31 mouse cellular contexts compared by ENCODE assay signal in genomic region chr1:21602567-21602966, GRCm38 (mm10).
"Had no signal": no experiment of that assay in that cellular context is flagged by ENCODE, and none has a peak within 500 bp of the region (broad histone marks: within the 10 kb centered on the region; RNA-seq: fewer than 3 reads in every experiment).

No protein-coding gene starts in this region.

- H3K27ac ChIP-seq: limb, embryonic 10.5 days; limb, embryonic 12.5 days; limb, embryonic 13.5 days; limb, embryonic 15.5 days; liver, embryonic 12.5 days; liver, embryonic 13.5 days; liver, embryonic 14.5 days; liver, embryonic 15.5 days; lung, embryonic 15.5 days; macrophage; midbrain, embryonic 10.5 days; midbrain, embryonic 12.5 days; midbrain, embryonic 13.5 days; midbrain, embryonic 15.5 days had no signal

- H3K9me3 ChIP-seq: limb, embryonic 10.5 days; limb, embryonic 12.5 days; limb, embryonic 13.5 days; limb, embryonic 15.5 days; liver, embryonic 12.5 days; liver, embryonic 13.5 days; liver, embryonic 15.5 days; lung, embryonic 15.5 days; megakaryocyte, embryonic 14.5 days; midbrain, embryonic 10.5 days; midbrain, embryonic 12.5 days; midbrain, embryonic 13.5 days; midbrain, embryonic 15.5 days had no signal

- ATAC-seq: liver, embryonic 12.5 days; liver, postnatal 0 days; lung, postnatal 0 days; midbrain, embryonic 13.5 days; midbrain, embryonic 15.5 days; midbrain, embryonic 16.5 days had no signal

- H3K4me1 ChIP-seq: limb, embryonic 10.5 days; limb, embryonic 12.5 days; limb, embryonic 13.5 days; limb, embryonic 15.5 days; liver, embryonic 12.5 days; liver, embryonic 13.5 days; liver, embryonic 15.5 days; lung, embryonic 15.5 days; megakaryocyte, embryonic 14.5 days; midbrain, embryonic 10.5 days; midbrain, embryonic 12.5 days; midbrain, embryonic 13.5 days; midbrain, embryonic 15.5 days had no signal

- H3K4me2 ChIP-seq: limb, embryonic 12.5 days; limb, embryonic 13.5 days; limb, embryonic 15.5 days; liver, embryonic 11.5 days; liver, embryonic 12.5 days; liver, embryonic 13.5 days; liver, embryonic 15.5 days; lung, embryonic 14.5 days; lung, embryonic 15.5 days; midbrain, embryonic 11.5 days; midbrain, embryonic 12.5 days; midbrain, embryonic 13.5 days; midbrain, embryonic 15.5 days had no signal

- H3K9ac ChIP-seq: limb, embryonic 12.5 days; limb, embryonic 13.5 days; limb, embryonic 15.5 days; liver, embryonic 12.5 days; liver, embryonic 13.5 days; liver, embryonic 14.5 days; liver, embryonic 15.5 days; liver, postnatal 0 days; lung, embryonic 14.5 days; lung, embryonic 15.5 days; midbrain, embryonic 12.5 days; midbrain, embryonic 13.5 days; midbrain, embryonic 15.5 days had no signal

- H3K27me3 ChIP-seq: limb, embryonic 12.5 days; limb, embryonic 13.5 days; limb, embryonic 15.5 days; liver, embryonic 12.5 days; liver, embryonic 13.5 days; liver, embryonic 15.5 days; lung, embryonic 15.5 days; megakaryocyte, embryonic 14.5 days; midbrain, embryonic 12.5 days; midbrain, embryonic 13.5 days; midbrain, embryonic 15.5 days had no signal

- H3K36me3 ChIP-seq: limb, embryonic 10.5 days; limb, embryonic 12.5 days; limb, embryonic 13.5 days; limb, embryonic 15.5 days; liver, embryonic 12.5 days; liver, embryonic 13.5 days; liver, embryonic 15.5 days; lung, embryonic 15.5 days; midbrain, embryonic 10.5 days; midbrain, embryonic 12.5 days; midbrain, embryonic 13.5 days; midbrain, embryonic 15.5 days had no signal

- DNase-seq: left cerebral cortex, postnatal 4 days; liver; liver, embryonic 13.5 days; liver, postnatal 0 days; lung, adult 18-20 months; lung, adult 2 months; lung, embryonic 14.5 days; lung, postnatal 10 days; lung, postnatal 14 days; lung, postnatal 36 days; lung, postnatal 4 days; midbrain, embryonic 14.5 days had no signal

- H3K4me3 ChIP-seq: limb, embryonic 10.5 days; limb, embryonic 12.5 days; limb, embryonic 13.5 days; limb, embryonic 15.5 days; liver, embryonic 12.5 days; liver, embryonic 13.5 days; liver, embryonic 15.5 days; lung, embryonic 15.5 days; megakaryocyte, embryonic 14.5 days; midbrain, embryonic 10.5 days; midbrain, embryonic 12.5 days; midbrain, embryonic 13.5 days; midbrain, embryonic 15.5 days; myocyte had no signal
